Mouse (Mus musculus): ENCODE measurements at regions not wholly inside any gene's neighbourhood (a gene's known extent, or its start where the extent isn't known, plus 50 kb on each side); places are given as distances from the start of the nearest gene placed in this dataset.
A peak's percentile ranks its signal among the peaks of the same experiment; 100 is the strongest.
"Not testable (repeated sequence)": the region's sequence is repeated elsewhere in the genome, so short reads cannot be mapped to it uniquely, and the experiment has no call there.

DNA sequence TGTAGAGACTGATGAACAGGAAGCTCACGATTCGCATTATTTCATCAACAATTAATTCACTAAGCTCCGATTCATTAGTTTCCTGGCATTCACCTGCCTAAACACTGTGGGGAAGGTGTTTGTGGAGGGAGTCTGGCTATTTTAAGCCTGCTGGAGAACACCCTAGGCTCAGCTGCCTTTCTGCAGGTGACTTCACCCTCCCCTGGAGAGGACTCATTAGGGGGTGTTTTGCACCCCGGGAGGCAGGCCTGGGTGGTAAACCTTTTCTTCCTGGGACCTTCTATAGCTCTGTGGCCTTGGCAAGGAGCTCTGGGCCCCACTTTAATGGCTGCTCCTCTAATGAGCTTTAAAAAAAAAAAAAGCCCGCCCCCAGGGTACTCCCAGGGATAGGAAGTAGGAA lies 55.4 kb upstream of the Bnc1 start:
- DNase-seq (ENCODE audit: low spot score in 2 of 2): no peak

DNA sequence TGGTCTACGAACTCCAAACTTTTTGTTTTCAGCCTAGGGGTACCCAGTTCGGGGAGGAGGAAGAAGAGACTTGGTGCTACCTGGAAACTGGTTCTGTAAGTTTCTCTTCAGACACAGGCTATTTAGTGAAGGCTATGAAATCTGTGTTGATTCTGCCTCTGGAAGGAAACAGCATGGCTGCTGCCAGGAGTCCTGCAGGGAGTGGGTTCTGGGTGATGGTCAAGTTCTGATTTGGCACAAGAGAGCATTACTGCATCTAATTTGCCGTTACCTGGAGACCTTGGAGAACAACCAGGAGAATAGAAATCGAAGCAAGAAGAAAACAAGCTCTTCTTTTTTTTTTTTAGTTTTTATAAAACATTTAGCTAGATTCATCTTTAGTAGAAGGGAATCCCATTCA lies 61.3 kb upstream of the Bnc1 start:
- no peak for DNase-seq (ENCODE audit: low spot score in 2 of 2)

DNA sequence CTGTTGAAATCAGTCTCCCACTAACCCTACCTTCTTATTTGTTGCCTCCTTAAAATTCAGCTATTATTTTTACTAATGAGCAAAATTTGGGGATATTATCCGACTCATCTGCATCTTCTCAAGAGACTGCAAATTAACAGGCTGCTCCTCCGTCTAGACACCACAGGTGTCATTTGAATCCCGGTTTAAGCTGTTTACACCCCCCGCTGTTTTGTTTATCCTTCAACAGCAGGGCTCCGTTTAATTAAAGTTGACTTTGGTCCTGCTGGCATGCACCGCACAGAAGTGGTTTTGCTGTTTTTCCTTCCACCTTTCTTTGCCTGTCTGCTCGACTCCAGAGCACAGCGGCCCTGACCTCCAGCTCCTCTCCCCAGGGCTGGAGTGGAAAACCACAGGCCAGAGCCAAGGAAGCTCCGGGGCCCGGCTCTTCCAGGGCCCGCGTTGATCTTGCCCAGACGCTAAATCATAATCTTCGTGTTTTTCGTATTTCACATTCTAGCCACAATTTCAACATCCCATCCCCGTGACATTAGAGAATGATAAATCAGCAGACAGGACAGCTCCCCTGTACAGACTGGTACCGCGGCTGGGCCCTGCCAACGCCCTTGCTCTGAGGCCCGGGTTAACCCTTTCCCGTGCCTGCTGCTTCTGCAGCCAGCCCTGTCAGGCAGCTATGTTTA lies 64.6 kb upstream of the Bnc1 start:
- no peak for DNase-seq (ENCODE audit: low spot score in 2 of 2)

DNA sequence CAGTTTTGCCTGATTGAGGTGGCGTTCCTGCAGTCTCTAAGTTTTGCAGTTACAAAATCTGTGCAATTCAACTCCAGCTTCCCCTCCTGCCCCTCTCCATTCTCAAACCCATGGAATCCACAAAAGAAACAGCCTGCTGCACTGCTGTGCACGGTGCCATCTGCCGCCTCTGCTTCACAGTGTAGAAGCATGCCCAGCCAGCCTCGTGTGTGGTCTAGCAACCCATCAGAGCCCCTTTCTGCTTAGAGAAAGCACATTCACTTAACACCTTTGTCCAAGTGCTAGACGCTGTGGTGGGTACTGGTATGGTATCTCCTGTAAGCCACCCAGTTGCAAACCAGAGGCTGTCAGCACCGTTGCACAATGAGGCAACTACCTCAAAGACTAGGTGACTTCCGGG lies 71.3 kb upstream of the Bnc1 start:
- DNase-seq (ENCODE audit: low spot score in 2 of 2): peak in 1 of 2 experiments; percentile 9

DNA sequence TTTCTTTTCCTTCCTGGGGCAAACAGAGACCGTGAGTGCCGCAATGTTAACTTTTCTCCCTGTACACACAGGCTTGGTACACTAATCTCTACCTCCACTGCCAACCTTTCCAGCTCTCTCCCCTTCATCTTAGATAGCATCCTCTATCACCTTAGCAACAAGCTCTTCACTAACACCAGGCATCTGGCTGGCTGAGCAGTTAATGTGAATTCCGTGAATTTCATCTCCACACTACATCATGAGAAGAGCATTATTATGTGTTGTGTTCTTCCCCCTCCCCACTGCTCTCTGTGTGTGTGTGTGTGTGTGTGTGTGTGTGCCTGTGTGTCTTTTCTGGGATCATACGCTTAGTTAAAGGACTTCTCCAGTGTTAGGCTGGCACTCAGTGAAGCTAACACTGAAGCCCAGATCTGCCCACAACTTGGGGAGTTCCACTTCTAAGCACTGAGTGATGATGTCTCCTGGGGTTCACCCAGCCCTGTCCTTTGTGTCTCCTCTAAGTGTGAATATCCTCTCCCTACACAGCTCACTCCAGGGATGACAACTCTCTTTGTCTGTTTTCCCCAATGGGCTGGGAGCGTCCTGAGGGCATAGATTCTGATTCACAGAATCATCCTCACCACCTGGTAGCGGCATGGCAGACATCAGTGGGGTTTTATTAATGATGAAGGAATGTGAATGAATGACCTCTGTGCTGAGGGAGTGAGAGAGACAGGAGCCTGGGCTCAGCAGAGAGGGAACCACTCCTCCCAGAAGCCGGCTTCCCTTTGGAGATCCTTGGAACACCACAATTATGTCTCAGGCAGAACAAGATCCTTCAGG lies 77.7 kb upstream of the Bnc1 start:
- peak in 1 of 2 experiments; percentile 10 for DNase-seq (ENCODE audit: low spot score in 2 of 2)

DNA sequence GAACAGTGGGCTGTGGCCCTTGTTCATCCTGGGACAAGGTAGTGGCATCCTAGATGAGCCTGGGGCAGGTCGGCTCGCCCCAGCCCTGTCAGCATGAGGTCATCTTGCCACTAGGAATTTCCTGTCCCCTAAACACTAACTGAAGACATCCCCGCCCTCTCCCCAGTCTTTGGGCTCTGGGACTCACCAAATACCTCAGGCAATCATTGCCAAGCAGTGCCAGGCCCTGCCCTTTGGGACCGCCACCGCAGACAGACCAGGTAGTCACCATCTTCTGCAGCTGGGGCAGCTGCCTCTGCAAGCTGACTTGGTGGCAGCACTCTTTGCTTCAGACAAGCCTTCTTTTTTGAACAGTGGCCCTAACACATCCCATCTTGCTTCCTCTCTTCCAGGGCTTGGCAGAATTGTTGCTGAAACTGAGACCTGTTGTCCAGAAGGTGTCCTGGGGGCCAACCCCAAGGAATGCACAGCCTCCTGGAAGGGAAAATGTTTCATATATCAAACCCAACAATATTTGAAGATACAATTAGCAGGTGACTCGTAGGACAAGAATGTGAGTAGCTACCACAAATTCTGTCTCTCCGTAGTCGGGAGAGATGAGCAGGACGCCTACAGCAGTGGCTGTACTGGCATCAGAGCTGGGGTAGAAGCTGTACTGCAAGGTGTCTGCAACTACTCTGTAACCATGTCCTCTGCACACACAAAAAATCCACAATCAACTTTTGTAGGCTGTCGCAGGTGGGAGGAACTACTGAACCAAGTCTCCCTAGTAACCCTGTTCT lies 79.0 kb upstream of the Bnc1 start:
- no peak for DNase-seq (ENCODE audit: low spot score in 2 of 2)

DNA sequence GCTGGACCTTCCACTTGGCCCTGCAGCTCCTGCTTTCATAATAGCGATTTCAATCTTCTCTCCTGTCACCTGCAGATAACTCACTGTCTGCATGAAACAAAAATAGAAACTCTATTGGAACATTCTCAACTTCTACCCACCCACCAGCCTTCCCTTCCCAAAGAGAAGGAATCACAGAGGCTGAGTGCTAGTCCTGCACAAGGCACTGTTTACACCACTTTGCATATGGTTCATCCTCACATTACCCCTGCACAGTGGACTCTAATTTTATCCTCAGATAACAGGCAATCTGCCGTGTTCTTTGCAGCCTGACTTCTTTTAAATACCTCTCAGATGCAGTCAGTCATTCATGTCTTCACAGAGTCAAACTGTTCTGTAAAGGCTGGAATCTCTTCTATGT lies 83.3 kb upstream of the Bnc1 start:
- DNase-seq (ENCODE audit: low spot score in 2 of 2): peak in 1 of 2 experiments; percentile 17

DNA sequence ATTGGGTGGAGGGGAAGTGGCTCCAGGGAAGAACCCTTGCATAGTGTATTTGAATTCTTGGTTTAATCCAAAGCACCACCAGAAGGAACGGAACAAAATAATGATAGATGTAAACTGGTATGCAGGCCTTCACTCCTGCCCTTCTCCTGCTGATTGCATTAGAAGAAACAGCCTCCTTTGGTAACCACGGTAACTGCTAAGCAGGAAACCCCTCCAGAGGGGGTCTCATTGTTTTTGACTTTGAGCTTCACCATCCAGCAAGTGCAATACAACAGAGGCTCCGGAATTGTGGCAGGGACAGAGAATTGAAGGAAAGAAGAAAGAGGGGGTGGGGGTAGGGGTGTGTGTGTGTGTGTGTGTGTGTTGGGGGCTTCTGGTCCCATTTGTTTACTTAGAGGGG lies 89.8 kb upstream of the Bnc1 start:
- DNase-seq (ENCODE audit: low spot score in 2 of 2): no peak

DNA sequence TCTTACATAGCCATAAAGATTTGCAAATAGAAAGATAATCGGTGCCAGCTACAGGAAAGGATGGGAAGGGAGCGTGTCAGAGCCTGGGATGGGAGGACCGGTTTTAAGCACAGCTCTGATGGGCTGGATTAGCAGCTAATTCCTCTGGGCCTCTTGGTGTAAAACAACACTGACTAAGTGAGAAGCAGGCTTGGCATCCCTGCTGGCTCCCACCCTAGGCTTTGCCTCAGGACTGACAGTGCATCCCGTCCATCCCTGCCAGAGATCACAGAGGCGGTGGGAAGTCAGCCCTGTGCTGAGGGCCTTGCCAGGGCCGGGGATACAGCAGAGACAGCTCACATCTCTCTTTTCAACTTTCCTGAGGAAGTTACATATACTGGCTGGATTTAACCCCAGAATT lies 90.8 kb upstream of the Sh3gl3 start:
- DNase-seq (ENCODE audit: low spot score in 2 of 2): no peak

DNA sequence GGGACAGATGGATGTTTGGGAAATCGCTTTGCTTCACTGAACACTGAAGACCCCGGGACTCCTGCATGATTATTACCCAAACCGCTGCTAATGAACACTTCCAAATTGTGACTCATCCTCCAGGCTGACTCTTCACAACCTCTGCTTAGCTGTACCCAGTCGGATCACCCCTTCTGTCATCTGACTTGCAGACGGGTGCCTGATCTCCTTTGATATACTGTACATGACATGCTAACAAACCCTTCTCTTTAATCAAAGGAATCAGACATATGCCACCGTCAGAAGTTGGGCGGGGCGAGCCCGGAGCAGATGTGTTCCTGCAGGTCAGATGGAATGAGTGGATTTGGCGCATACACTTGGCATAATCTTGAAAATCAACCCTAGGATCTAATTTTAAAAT lies 89.2 kb upstream of the Sh3gl3 start:
- no peak for DNase-seq (ENCODE audit: low spot score in 2 of 2)

DNA sequence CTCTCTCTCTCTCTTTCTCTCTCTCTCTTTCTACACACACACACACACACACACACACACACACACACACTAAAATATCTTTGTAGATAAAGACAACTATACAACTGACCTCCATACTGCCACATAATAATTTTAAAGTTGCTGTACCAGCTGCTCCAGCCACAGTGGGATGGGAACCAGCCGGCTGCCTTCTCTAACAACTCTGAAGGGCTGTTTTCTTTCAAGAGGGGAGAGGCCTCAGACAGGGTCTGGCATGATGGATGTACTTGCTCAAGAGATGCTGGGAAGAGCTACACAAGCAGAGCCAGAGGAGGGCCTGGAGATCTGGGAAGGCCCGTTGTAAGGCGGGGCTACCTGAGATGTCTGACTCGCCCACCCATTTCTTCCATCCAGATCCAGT lies 88.4 kb upstream of the Sh3gl3 start:
- DNase-seq (ENCODE audit: low spot score in 2 of 2): no peak

DNA sequence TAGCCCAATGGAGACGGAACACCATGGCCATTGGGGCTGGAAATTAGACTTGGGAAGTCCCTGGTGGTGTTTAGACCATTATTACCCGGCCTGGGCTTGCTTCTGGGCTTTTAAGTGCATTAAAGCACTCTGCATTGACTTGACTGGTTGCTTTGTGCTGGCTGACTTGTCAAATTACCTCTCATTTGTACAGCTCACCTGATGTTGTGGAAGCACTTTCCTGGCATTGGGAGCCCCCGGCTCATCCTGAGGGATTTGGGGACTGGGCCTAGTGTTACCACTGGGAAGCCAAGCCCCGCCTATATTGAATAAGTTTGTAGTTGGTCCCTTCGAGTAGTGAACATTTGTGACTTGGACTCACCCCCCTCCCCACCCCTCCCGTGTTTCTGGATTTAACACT lies 75.5 kb upstream of the Sh3gl3 start:
- no peak for DNase-seq (ENCODE audit: low spot score in 2 of 2)

DNA sequence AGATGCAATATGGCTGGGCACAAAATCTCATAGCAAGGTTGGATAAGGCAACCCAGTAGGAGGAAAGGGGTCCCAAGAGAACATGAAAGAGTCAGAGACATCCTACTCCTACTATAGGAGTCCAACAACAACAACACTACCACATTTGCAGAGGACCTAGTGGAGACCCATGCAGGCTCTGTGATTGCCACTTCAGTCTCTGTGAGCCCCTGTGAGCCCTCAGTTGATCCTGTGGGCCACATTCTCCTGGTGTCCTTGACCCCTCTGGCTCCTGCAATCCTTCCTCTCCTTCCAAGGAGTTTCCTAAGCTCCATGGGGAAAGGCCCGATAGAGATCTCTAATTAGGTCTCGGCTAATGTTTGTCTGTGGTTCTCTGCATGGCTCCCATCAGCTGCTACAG lies 72.3 kb upstream of the Sh3gl3 start:
- no peak for DNase-seq (ENCODE audit: low spot score in 2 of 2)

DNA sequence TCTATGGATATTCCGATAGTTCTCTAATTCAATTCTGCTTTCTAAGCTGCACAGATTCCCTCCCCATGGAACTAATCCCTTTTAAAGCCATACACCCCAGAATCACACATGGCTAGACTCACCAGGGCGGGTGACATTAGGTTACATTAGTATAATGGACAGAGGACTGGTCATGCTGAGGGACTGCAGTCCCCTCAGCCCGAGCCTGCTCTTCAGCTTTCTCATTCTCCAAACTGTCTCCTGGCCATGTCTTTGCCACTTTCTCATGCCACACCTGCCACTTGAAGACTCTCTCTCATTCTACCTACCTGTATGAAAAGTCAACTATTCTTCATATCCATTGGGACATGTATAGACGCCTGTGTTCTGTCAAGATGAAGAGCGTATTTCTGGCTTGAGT lies 68.0 kb upstream of the Sh3gl3 start:
- DNase-seq (ENCODE audit: low spot score in 2 of 2): no peak

DNA sequence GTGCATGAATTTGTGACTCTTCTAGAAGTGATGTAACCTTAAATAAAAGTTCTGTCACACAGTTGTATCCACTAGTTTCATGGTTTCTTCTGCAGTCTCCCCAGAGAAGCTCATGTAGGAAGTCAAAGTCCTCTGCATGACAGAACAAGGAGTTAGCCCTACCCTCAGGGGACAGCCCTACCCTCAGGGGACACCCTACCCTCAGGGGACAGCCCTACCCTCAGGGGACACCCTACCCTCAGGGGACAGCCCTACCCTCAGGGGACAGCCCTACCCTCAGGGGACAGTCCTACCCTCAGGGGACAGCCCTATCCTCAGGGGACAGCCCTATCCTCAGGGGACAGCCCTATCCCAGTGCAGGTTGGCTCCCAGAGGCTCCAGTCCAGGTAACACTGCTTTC lies 64.5 kb upstream of the Sh3gl3 start:
- not testable (repeated sequence) for DNase-seq (ENCODE audit: low spot score in 2 of 2)

DNA sequence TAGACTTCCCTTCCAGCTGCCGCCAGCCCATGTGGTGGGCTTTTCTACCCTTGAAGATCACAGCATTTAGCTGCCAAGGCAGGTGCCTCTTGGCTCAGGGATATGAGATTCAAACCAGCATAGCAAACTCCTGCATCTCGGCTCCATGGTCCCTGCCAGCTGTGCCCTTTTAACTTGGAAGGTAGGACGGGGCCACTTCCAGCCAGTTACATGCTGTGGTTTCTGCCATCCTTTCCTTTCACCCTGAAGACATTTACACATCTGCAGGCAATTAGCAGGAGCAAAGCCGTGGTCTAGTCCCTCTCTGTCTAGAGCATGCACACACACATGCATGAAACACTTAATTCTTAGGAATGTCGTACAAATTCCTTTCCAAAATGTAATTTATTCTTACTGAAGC lies 64.1 kb upstream of the Sh3gl3 start:
- no peak for DNase-seq (ENCODE audit: low spot score in 2 of 2)

DNA sequence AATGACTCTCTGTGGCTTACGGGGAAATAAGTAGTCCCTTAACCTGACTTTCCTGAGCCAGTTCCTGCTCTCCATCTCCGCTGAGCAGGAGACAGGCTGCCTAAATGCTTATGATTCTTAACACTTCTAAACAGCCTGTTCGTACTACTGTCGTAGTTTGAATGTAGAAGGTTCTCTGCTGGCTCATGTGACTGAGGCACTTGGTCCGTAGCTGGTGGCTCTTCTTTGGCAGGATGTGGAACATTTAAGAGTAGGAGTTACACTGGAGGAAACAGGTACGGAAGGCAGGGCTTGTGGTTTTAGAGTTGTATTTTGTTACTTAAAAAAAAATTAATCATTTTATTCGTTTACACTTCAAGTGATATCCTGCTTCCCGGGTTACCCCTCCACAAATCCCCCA lies 63.7 kb upstream of the Sh3gl3 start:
- no peak for DNase-seq (ENCODE audit: low spot score in 2 of 2)

DNA sequence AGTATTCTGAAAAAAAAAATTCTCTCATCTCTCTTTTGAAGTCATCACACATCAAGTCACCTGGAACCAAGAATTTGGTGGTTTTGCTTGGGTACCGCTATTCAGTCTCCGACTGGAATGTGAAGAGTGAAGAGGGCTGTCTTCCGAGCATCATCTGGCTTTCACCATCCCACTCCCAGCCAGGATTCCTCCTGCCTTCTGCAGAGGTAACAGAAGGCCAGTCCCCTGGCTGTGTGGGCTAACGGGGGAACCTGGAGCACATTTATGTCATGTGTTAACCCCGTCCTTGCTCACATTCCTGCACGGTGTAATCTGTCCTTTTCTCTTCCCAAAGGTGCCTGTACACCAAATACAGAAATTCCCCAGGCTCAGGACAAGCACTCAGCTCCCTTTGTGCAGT lies 61.6 kb upstream of the Sh3gl3 start:
- DNase-seq (ENCODE audit: low spot score in 2 of 2): no peak

DNA sequence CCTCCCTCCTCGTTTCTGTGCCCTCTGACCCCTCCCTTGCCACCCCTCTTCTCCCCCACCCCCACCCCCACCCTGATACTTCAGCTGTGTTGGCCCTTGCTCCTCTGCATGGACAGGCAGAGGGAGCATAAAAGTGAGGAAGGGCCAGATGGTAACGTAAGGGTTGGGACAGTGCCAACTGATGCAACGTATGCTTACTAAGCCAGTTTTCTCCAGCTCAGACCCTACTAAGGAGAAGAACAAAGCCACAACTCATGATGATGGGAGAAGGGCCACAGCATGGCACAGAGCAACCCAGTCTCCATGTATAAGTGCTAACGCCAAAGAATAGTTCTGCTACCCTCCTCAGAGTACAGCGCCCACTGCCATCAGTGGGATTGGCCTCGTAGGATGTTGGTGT lies 58.0 kb upstream of the Sh3gl3 start:
- no peak for DNase-seq (ENCODE audit: low spot score in 2 of 2)

DNA sequence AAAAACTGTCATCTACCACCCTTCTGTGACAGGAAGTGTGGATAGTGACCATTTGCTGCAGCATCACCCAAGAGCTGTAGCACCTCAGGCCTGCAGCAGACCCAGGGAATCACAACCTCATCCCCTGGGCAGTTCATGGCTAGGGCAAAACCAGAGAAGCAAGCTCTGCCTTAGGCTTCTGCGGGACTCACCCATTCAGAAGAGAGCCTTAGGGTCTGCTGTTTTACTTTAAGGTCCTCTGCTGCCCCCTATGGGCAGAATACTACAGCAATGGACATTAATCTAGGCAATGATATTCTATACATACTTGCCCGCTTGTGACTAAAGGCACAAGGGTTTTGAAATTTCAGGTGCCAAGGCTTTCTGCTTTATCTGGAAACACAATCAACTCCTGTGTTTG lies 54.4 kb upstream of the Sh3gl3 start:
- DNase-seq (ENCODE audit: low spot score in 2 of 2): peak; percentile 90 to 94

DNA sequence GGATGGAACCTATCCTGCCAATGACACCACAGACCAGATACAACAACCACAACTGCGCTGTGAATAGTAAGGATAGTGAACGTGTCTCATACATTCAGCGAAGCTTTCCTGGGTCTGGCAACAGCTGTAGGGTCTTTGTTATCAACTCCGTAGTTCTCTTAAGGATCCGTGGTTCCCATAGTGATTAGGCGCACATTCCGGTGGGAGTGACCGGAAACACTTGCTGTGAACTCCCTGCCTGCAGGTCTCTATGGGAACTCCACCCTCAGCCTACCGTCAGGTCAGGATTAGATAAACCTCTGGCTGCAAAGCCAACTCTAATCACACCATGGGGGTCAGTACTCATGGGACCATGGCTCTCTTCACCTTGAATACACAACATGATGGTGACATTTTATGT lies 53.8 kb upstream of the Sh3gl3 start:
- no peak for DNase-seq (ENCODE audit: low spot score in 2 of 2)

DNA sequence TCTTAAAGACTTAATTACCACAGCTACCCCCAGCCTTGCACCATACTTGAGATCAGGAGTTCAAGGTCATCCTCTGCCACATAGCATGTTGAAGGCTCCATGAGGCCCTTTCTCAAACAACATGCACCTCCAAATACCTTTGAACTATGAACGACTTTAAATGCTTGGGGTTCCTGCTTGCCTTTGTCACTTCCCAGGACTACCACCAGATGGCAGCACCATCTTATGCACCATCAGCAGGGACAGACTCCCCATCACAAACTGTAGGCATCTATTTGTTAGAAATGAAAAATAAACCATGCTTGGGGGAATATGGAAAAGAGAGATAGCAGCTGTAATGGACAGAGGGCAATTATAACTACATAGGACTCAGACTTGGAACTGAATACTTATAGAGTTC lies 51.9 kb upstream of the Sh3gl3 start:
- peak; percentile 74 to 85 for DNase-seq (ENCODE audit: low spot score in 2 of 2)

Data from right cerebral cortex, adult 2 months (tissue).